Mouse (Mus musculus) megakaryocyte, embryonic 14.5 days (primary cell): ENCODE measurements around the gene Rpl11.

Experiments
- FLI1 ChIP-seq: IDR thresholded peaks from 2 replicates; pipeline ENCODE4 v1.6.1; 2012; ENCODE audit warnings: low read length, inconsistent platforms, mixed read lengths
- GATA1 ChIP-seq: IDR thresholded peaks from 3 replicates; pipeline ENCODE4 v1.6.1; 2012; ENCODE audit warnings: mixed read lengths, low read length, inconsistent platforms, borderline replicate concordance

DNA sequence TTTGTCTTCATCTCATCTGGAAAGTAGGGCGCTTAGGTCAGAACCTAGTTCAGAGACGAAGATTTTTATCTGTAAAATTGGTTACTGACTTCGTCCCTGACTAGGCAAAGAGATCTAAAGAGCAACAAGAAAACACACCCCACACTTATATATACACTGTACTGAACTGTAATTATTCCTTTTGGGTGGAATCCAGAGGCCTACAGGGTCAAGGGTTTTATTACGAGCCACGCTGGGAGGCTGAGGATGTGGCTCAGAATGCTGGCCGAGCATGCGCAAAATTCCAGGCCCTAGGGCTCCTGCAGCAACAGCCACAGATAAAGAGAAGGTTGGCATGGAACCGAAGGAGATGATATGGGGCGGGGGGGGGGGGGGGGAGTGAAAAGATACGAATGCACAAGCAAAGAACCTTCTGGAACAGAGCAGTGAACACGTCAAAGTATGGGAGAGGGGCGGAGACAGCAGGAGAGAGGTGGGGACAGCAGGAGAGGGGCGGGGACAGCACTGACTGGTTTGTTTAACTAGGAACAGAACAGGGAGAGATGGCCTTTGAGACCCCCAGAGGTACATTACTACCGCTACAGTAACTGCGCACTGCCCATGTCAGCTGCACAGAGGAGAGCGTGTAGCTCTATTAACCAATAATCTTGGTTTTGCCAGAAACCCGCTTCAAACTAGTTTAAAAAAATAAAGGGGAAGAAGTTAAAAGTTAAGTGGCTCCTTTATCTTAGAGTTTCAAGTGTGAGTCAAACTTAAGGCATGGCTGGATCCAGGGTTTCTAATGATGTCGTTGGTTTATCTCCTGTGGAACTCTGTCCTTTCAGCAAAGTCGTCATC lies 30.3 kb upstream of the Rpl11 start:
- TF ChIP-seq GATA1 (no peak), FLI1 (no peak)
